21 mouse cellular contexts compared by ENCODE assay signal in the genomic region with DNA sequence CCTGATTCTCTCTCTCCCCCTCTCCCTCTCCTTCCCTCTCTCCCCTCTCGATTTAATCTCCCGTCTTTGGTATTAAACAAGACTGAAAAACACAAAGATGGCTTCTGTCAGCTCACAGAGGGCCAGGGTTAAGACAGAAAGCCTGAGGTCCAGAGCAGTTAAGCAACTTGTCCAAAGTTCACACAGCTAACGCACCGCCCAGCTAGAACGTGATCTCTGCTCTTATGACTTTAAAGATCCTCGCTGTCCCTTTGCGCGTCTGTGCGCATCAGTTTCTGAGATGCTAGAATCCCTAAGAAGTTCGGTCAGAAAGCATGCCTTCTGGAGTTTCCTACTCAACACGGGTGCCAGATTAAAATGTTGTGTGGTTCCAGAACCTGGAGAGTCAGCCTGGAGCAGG. TPM values are rescaled to one million over a fixed set of nuclear protein-coding genes. Genes with fewer than 3 reads are reported as not detected.
A peak's percentile ranks its signal among the peaks of the same experiment; 100 is the strongest.
DNase-seq lines count a peak whose midpoint lies in the region; ATAC-seq and TF ChIP-seq lines count a peak whose summit lies in the region.
"Had no signal": no experiment of that assay in that cellular context is flagged by ENCODE, and none has a peak within 500 bp of the region (broad histone marks: within the 10 kb centered on the region; RNA-seq: fewer than 3 reads in every experiment).

No protein-coding gene starts in this region.

- DNase-seq in gastrocnemius, adult 2 months, result peak; percentile 9
- DNase-seq in gastrocnemius, postnatal 14 days, result no peak
- peak; percentile 33 to 39 for DNase-seq in kidney, adult 8-10 months
- no peak for DNase-seq in kidney, postnatal 14 days
- no peak for DNase-seq in liver, embryonic 11.5 days (ENCODE audit: low spot score)
- DNase-seq in yolk sac, embryonic 10.5 days (ENCODE audit: low spot score), result peak; percentile 68
- DNase-seq in right cerebral cortex, adult 2 months (ENCODE audit: low spot score in 2 of 2), result no peak
- DNase-seq: adrenal gland, adult 2 months; adrenal gland, postnatal 25 days; embryo, embryonic 11 days; heart, adult 18-20 months; heart, postnatal 10 days; heart, postnatal 4 days had no signal

- no peaks in the 10 kb centered on the region for H3K9me3 ChIP-seq in liver, embryonic 16.5 days (replicated peaks; ENCODE audit: control insufficient read depth, low read length)
- H3K9me3 ChIP-seq in liver, embryonic 11.5 days (ENCODE audit: control insufficient read depth, low read length), result no peaks in the 10 kb centered on the region
- H3K9me3 ChIP-seq: embryonic facial prominence, embryonic 15.5 days; forebrain, embryonic 12.5 days; heart, embryonic 10.5 days; hindbrain, embryonic 12.5 days had no signal

- H3K4me1 ChIP-seq in liver, embryonic 16.5 days (ENCODE audit: control insufficient read depth, low read depth, low read length), result peaks cover 2% of the 10 kb centered on the region; the same call in 1 of the 2 replicates
- no peaks in the 10 kb centered on the region for H3K4me1 ChIP-seq in liver, embryonic 11.5 days (replicated peaks; ENCODE audit: control insufficient read depth, insufficient read depth, low read length)

- no peak for TF ChIP-seq CTCF in gastrocnemius, adult 2 months (IDR thresholded peaks at IDR 0.05)

- intact Hi-C loops in gastrocnemius, adult 2 months (cut with DNase I), result loop anchor here (2.0 kb wide), 1 partner anchor 153 kb away; no protein-coding TSS in a partner anchor
- intact Hi-C loops in gastrocnemius, postnatal 14 days (cut with DNase I; ENCODE audit: low total_unique reads), result loop anchor here (10.0 kb wide), 2 partner anchors 185 to 455 kb away; no protein-coding TSS in a partner anchor

- ATAC-seq in liver, embryonic 16.5 days (ENCODE audit: low read depth), result peak; percentile 55; the same call in 1 of the 2 replicates
- ATAC-seq in liver, embryonic 11.5 days (replicated peaks; ENCODE audit: low FRiP score), result no peak

- H3K4me3 ChIP-seq in gastrocnemius, adult 2 months, result no peak overlapping the region
- H3K4me3 ChIP-seq in liver, embryonic 16.5 days (ENCODE audit: low read depth, low read length), result no peak overlapping the region
- no peak overlapping the region for H3K4me3 ChIP-seq in liver, embryonic 11.5 days (ENCODE audit: low read depth, low read length)
- H3K4me3 ChIP-seq: embryonic facial prominence, embryonic 15.5 days; erythroblast, embryonic 14.5 days; forebrain, embryonic 12.5 days; heart, embryonic 10.5 days; hindbrain, embryonic 12.5 days had no signal

- no peaks in the 10 kb centered on the region for H3K27me3 ChIP-seq in liver, embryonic 16.5 days (ENCODE audit: control insufficient read depth, insufficient read depth, low read depth, low read length)
- no peaks in the 10 kb centered on the region for H3K27me3 ChIP-seq in liver, embryonic 11.5 days (replicated peaks; ENCODE audit: control insufficient read depth, insufficient read depth, low read length)
- H3K27me3 ChIP-seq: embryonic facial prominence, embryonic 15.5 days had no signal

- no peak overlapping the region for H3K4me2 ChIP-seq in liver, embryonic 16.5 days (ENCODE audit: low read depth, low read length)
- no peak overlapping the region for H3K4me2 ChIP-seq in liver, embryonic 11.5 days
- H3K4me2 ChIP-seq: embryonic facial prominence, embryonic 15.5 days; forebrain, embryonic 12.5 days; hindbrain, embryonic 12.5 days had no signal

- 70% methylated on average over 11 of the region's 11 CpGs for WGBS in liver, embryonic 16.5 days (ENCODE audit: insufficient replicate concordance)
- 85% methylated on average over 11 of the region's 11 CpGs for WGBS in liver, embryonic 11.5 days

- H3K27ac ChIP-seq in gastrocnemius, adult 2 months, result no peak overlapping the region
- no peak overlapping the region for H3K27ac ChIP-seq in liver, embryonic 16.5 days (ENCODE audit: low read length)
- H3K27ac ChIP-seq in liver, embryonic 11.5 days (ENCODE audit: low read depth, low read length), result no peak overlapping the region
- H3K27ac ChIP-seq: embryonic facial prominence, embryonic 15.5 days; heart, embryonic 10.5 days; hindbrain, embryonic 12.5 days had no signal

- no peak overlapping the region for H3K9ac ChIP-seq in liver, embryonic 16.5 days (ENCODE audit: low read depth, low read length)
- H3K9ac ChIP-seq in liver, embryonic 11.5 days (ENCODE audit: low read depth, low read length), result no peak overlapping the region
- H3K9ac ChIP-seq: embryonic facial prominence, embryonic 15.5 days; forebrain, embryonic 12.5 days; hindbrain, embryonic 12.5 days had no signal

- no peaks in the 10 kb centered on the region for H3K36me3 ChIP-seq in liver, embryonic 16.5 days (ENCODE audit: control insufficient read depth, insufficient read depth)
- H3K36me3 ChIP-seq in liver, embryonic 11.5 days (ENCODE audit: control insufficient read depth, insufficient read depth, low read length), result no peaks in the 10 kb centered on the region
- H3K36me3 ChIP-seq: embryonic facial prominence, embryonic 15.5 days; heart, embryonic 10.5 days had no signal

RNA-seq across cellular contexts. Expression of a gene that starts 13.7 kb away (rescaled TPM):
- 1 to 10 TPM; 1.3 to 1.7 TPM for total RNA-seq in gastrocnemius, adult 2 months (2021)
- total RNA-seq in gastrocnemius, postnatal 14 days (2021), result 1 to 10 TPM in 1 of 2 experiments, under 1 TPM in 1; 0.84 to 1.0 TPM
- 0.62 and 0.92 TPM in 2 replicates for polyA plus RNA-seq in liver, embryonic 16.5 days (2015; fragmentation: Nextera tagmentation; extraction: Ambion mirVana)
- polyA plus RNA-seq in liver, embryonic 11.5 days (2014; fragmentation: Nextera tagmentation; extraction: Ambion mirVana), result 2.5 and 3.1 TPM in 2 replicates

RNA-seq across cellular contexts. Expression of a gene that starts 23.3 kb away (rescaled TPM):
- total RNA-seq in gastrocnemius, adult 2 months (2021), result under 1 TPM in 1 of 2 experiments, not detected in 1; 0.08 TPM
- under 1 TPM; 0.04 to 0.18 TPM for total RNA-seq in gastrocnemius, postnatal 14 days (2021)
- 0.02 and 0.05 TPM in 2 replicates for polyA plus RNA-seq in liver, embryonic 16.5 days (2015; fragmentation: Nextera tagmentation; extraction: Ambion mirVana)
- polyA plus RNA-seq in liver, embryonic 11.5 days (2014; fragmentation: Nextera tagmentation; extraction: Ambion mirVana), result 0.35 and 0.60 TPM in 2 replicates
- total RNA-seq: adrenal gland, adult 2 months; adrenal gland, postnatal 25 days; common myeloid progenitor, adult 5-6 weeks; gastrocnemius, adult 8-10 months had no signal

RNA-seq across cellular contexts. Expression of a gene that starts 42.6 kb away (rescaled TPM):
- total RNA-seq in gastrocnemius, adult 2 months (2021), result 10 to 100 TPM; 18.4 to 23.5 TPM
- 10 to 100 TPM; 17.1 to 17.4 TPM for total RNA-seq in gastrocnemius, postnatal 14 days (2021)
- 21.5 and 22.7 TPM in 2 replicates for polyA plus RNA-seq in liver, embryonic 16.5 days (2015; fragmentation: Nextera tagmentation; extraction: Ambion mirVana)
- polyA plus RNA-seq in liver, embryonic 11.5 days (2014; fragmentation: Nextera tagmentation; extraction: Ambion mirVana), result 46.6 and 53.8 TPM in 2 replicates

Comparison
In these comparisons a context has a peak if more than half of its experiments do, and no peak if none do; other contexts are left out.
1. DNase-seq: peak in gastrocnemius, adult 2 months (single experiment), kidney, adult 8-10 months (2 of 2) and yolk sac, embryonic 10.5 days (single experiment); none in gastrocnemius, postnatal 14 days (single experiment), kidney, postnatal 14 days (single experiment), liver, embryonic 11.5 days (single experiment) and right cerebral cortex, adult 2 months (0 of 2).